Mouse (Mus musculus) hindbrain, embryonic 12.5 days (tissue): ENCODE data around the gene Rpl36-ps4. TPM values are rescaled to one million over a fixed set of nuclear protein-coding genes. Genes with fewer than 3 reads are reported as not detected.
"Not testable (repeated sequence)": the region's sequence is repeated elsewhere in the genome, so short reads cannot be mapped to it uniquely, and the experiment has no call there.

Experiments
- ATAC-seq: fragments of 200-750 bp; cut with Nextera tagmentation; 2 replicates; pipeline ENCODE4 v1.8.0; 2017; ENCODE audit warnings: moderate TSS enrichment; ENCODE audit not compliant: low FRiP score
- H3K27ac ChIP-seq: fragments of 300-500 bp; sonication (generic); 2 replicates; pipeline ENCODE4 v1.5.1; 2016; ENCODE audit warnings: mild to moderate bottlenecking
- H3K27me3 ChIP-seq: fragments of 300-500 bp; sonication (generic); 2 replicates; pipeline ENCODE4 v1.6.1; 2016; ENCODE audit warnings: mild to moderate bottlenecking
- H3K36me3 ChIP-seq: fragments of 300-500 bp; sonication (generic); 2 replicates; pipeline ENCODE4 v1.6.1; 2016; ENCODE audit warnings: mild to moderate bottlenecking
- H3K4me1 ChIP-seq: fragments of 300-500 bp; sonication (generic); 2 replicates; pipeline ENCODE4 v1.6.1; 2016
- H3K4me2 ChIP-seq: fragments of 300-500 bp; sonication (generic); replicated peaks from 2 replicates; pipeline ENCODE4 v1.6.1; 2016; ENCODE audit warnings: mild to moderate bottlenecking
- H3K4me3 ChIP-seq: fragments of 300-500 bp; sonication (generic); 2 replicates; pipeline ENCODE4 v1.5.1; 2016; ENCODE audit warnings: mild to moderate bottlenecking
- H3K9ac ChIP-seq: fragments of 300-500 bp; sonication (generic); 2 replicates; pipeline ENCODE4 v1.6.1; 2016; ENCODE audit warnings: mild to moderate bottlenecking, moderate library complexity
- H3K9me3 ChIP-seq: fragments of 300-500 bp; sonication (generic); replicated peaks from 2 replicates; pipeline ENCODE4 v1.6.1; 2016; ENCODE audit warnings: mild to moderate bottlenecking
- WGBS: fragments of 180-500 bp; shearing (Covaris S2); methylation state at CpG from one replicate; pipeline ENCODE4 v1.1.7; 2016; 5-methylcytosine and 5-hydroxymethylcytosine counted together
- polyA plus RNA-seq: library from polyadenylated mRNA; unstranded; fragments of >200 nt; fragmentation: Nextera tagmentation; extraction: Ambion mirVana; gene quantifications from 2 replicates; pipeline ENCODE4 v1.2.1, GENCODE M21; 2016

The Rpl36-ps4 gene
- polyA plus RNA-seq, 1 experiment from 2014 or later = not detected

- no peak for ATAC-seq
- no peak overlapping the region for H3K4me3 ChIP-seq
Measured at GRCm38 (mm10) chr17:87897175-87897574, 23.6 kb upstream of the Rpl36-ps4 start.

DNA sequence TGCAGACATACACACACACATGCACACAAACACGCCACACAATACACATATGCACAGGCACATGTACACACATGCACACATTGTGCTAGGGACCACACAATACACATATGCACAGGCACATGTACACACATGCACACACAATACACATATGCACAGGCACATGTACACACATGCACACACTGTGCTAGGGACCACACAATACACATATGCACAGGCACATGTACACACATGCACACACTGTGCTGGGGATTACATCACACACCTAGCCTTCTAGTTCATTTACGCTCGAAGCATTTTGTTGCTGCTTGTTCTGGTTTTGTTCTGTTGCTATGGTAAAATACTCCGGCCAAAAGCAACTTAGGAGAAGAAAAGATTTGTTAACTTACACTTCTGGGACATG, 20.1 kb upstream of the Rpl36-ps4 start:
- Histone ChIP-seq H3K27me3 (no peaks in the 10 kb centered on the region), H3K4me1 (peaks cover 8% of the 10 kb centered on the region; the same call in 1 of the 2 replicates), H3K4me2 (no peak overlapping the region), H3K9ac (no peak overlapping the region), H3K9me3 (no peaks in the 10 kb centered on the region), H3K27ac (no peak overlapping the region), H3K4me3 (no peak overlapping the region), H3K36me3 (no peaks in the 10 kb centered on the region)
- 73% methylated on average over 4 of the region's 4 CpGs for WGBS
- ATAC-seq = no peak

More at GRCm38 (mm10) chr17:87897175-87897574, 23.6 kb upstream of the Rpl36-ps4 start:
- H3K36me3 ChIP-seq = no peaks in the 10 kb centered on the region
- no peak overlapping the region for H3K4me2 ChIP-seq
- peaks cover 2% of the 10 kb centered on the region; the same call in 1 of the 2 replicates for H3K4me1 ChIP-seq
- H3K27ac ChIP-seq = no peak overlapping the region
- no peaks in the 10 kb centered on the region for H3K27me3 ChIP-seq
- H3K9me3 ChIP-seq = no peaks in the 10 kb centered on the region
- WGBS = 60% methylated on average over 6 of the region's 6 CpGs
- no peak overlapping the region for H3K9ac ChIP-seq

DNA sequence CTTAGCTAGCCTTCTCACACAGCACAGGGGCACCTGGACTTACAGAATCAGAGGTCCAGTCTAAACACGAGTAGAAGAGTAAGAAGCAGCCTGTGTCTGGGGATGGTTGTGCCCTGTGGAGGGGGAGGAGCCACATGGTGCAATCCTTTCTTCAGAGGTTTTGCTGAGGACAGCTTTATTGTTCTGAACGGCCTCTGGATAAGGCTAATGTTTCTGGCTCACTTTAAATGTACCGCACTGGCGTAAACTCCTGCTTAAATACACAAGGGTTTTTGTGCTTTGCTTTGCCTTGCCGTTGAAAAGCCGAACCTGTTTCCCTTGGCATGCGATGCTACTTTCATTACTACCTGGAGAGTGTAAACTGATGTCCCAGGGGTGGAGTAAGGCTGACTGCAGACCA, 19.6 kb upstream of the Rpl36-ps4 start:
- H3K4me1 ChIP-seq = peaks cover 8% of the 10 kb centered on the region; the same call in 1 of the 2 replicates
- no peak overlapping the region for H3K4me3 ChIP-seq

DNA sequence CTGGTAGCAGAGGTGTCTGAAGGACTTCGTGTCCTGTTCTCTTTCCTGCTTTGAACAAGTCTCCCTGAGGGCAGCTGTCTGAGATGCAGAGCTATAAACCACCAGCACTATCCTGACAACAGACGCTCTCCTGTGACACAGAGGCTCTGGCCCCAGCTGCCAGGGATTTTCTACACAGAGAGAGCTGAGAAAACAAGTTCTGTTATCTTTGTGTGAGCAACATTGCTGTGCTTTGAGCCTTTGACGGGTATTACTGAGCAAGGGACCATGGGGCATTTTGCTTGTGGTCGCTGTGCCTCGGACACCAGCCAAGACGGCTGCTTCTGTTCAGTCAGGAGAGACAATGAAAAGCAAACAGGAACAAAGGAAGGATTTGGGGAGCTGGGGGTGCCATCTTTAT, 17.6 kb upstream of the Rpl36-ps4 start:
- WGBS = 25% methylated on average over 6 of the region's 6 CpGs
- H3K4me2 ChIP-seq = no peak overlapping the region
- no peak overlapping the region for H3K4me3 ChIP-seq
- 0 out of 2 replicates have a peak, but pooled peaks cover 7% of the 10 kb centered on the region for H3K4me1 ChIP-seq
- H3K27me3 ChIP-seq = no peaks in the 10 kb centered on the region
- no peak overlapping the region for H3K9ac ChIP-seq
- no peak overlapping the region for H3K27ac ChIP-seq
- no peaks in the 10 kb centered on the region for H3K36me3 ChIP-seq
- ATAC-seq = no peak
- H3K9me3 ChIP-seq = no peaks in the 10 kb centered on the region

More for the DNA sequence above, 19.6 kb upstream of the Rpl36-ps4 start:
- H3K27me3 ChIP-seq = no peaks in the 10 kb centered on the region
- no peak overlapping the region for H3K9ac ChIP-seq
- ATAC-seq = no peak
- no peak overlapping the region for H3K4me2 ChIP-seq
- H3K27ac ChIP-seq = no peak overlapping the region
- no peaks in the 10 kb centered on the region for H3K9me3 ChIP-seq
- WGBS = 50% methylated on average over 7 of the region's 7 CpGs
- H3K36me3 ChIP-seq = no peaks in the 10 kb centered on the region

- H3K4me3 ChIP-seq = no peak overlapping the region
- no peak overlapping the region for H3K27ac ChIP-seq
- 0 out of 2 replicates have a peak, but pooled peaks cover 7% of the 10 kb centered on the region for H3K4me1 ChIP-seq
- H3K4me2 ChIP-seq = no peak overlapping the region
- 92% methylated on average over 8 of the region's 8 CpGs for WGBS
- H3K36me3 ChIP-seq = no peaks in the 10 kb centered on the region
- H3K27me3 ChIP-seq = no peaks in the 10 kb centered on the region
- no peak overlapping the region for H3K9ac ChIP-seq
- no peak for ATAC-seq
- no peaks in the 10 kb centered on the region for H3K9me3 ChIP-seq
Measured at GRCm38 (mm10) chr17:87903725-87904124, 17.1 kb upstream of the Rpl36-ps4 start.

- no peaks in the 10 kb centered on the region for H3K4me1 ChIP-seq
- H3K9ac ChIP-seq = no peak overlapping the region
- no peak overlapping the region for H3K27ac ChIP-seq
- ATAC-seq = no peak
- H3K9me3 ChIP-seq = peaks cover 11% of the 10 kb centered on the region; the same call in 1 of the 2 replicates
- WGBS = 87% methylated on average over 3 of the region's 3 CpGs
- no peak overlapping the region for H3K4me3 ChIP-seq
- H3K36me3 ChIP-seq = no peaks in the 10 kb centered on the region
- no peaks in the 10 kb centered on the region for H3K27me3 ChIP-seq
- H3K4me2 ChIP-seq = no peak overlapping the region
Measured at GRCm38 (mm10) chr17:87915386-87915785, 5.4 kb upstream of the Rpl36-ps4 start.

DNA sequence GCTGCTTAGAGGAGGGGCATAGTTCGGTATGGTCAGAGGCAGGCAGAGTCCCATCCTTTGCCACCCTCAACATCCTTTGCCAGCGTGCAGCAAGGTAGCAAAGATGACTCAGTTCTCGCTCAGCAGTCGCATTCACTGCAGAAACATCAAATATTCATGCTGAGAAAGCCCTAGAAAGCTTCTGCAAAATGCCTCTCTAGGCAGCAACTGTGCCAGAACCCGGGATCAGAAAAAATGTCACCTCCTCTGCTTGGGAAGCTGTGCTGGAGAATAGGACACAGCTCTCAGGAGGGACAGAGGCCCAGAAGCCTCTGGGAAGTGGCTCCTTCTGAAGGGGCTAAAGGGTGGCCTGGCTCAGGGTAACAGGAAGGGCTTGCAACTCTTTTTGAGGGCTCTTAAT, 2.7 kb upstream of the Rpl36-ps4 start:
- Histone ChIP-seq H3K4me2 (no peak overlapping the region), H3K27ac (no peak overlapping the region), H3K4me3 (no peak overlapping the region), H3K9ac (no peak overlapping the region), H3K9me3 (no peaks in the 10 kb centered on the region), H3K27me3 (no peaks in the 10 kb centered on the region), H3K4me1 (no peaks in the 10 kb centered on the region), H3K36me3 (no peaks in the 10 kb centered on the region)
- WGBS = 84% methylated on average over 5 of the region's 5 CpGs
- no peak for ATAC-seq

- Histone ChIP-seq H3K27ac (no peak overlapping the region), H3K27me3 (no peaks in the 10 kb centered on the region), H3K9ac (no peak overlapping the region), H3K36me3 (no peaks in the 10 kb centered on the region), H3K4me2 (no peak overlapping the region), H3K4me1 (no peaks in the 10 kb centered on the region), H3K4me3 (no peak overlapping the region), H3K9me3 (no peaks in the 10 kb centered on the region)
- 84% methylated on average over 10 of the region's 10 CpGs for WGBS
- no peak for ATAC-seq
Measured at GRCm38 (mm10) chr17:87934326-87934725, 13.5 kb downstream of the Rpl36-ps4 start.

- Histone ChIP-seq H3K27me3 (no peaks in the 10 kb centered on the region), H3K4me2 (no peak overlapping the region), H3K9ac (no peak overlapping the region), H3K36me3 (no peaks in the 10 kb centered on the region), H3K4me3 (no peak overlapping the region), H3K27ac (no peak overlapping the region), H3K9me3 (no peaks in the 10 kb centered on the region), H3K4me1 (no peaks in the 10 kb centered on the region)
- ATAC-seq = no peak
- WGBS = 84% methylated on average over 8 of the region's 8 CpGs
Measured at GRCm38 (mm10) chr17:87934736-87935135, 14.0 kb downstream of the Rpl36-ps4 start.

DNA sequence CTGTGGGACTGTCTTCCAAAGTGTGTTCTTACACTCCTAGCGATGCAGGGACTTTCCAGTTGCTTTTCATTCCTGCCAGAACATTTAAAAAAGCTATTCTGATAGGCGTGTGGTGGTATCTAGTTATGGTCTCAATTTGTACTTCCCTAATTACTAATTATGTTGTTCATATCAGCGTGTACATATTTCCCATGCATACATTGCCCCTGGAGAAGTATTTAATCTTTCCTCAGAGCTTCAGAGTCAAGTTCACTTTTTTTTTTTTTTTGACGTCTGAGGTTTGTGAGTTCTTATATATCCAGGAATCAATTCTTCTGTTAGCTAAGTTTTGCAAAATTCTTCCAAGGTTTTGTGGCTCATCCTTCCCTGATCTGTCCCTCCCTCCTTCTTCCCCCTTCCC, 15.4 kb downstream of the Rpl36-ps4 start:
- H3K9me3 ChIP-seq = no peaks in the 10 kb centered on the region
- H3K9ac ChIP-seq = no peak overlapping the region
- H3K4me1 ChIP-seq = no peaks in the 10 kb centered on the region
- no peak overlapping the region for H3K27ac ChIP-seq
- no peak for ATAC-seq
- H3K36me3 ChIP-seq = no peaks in the 10 kb centered on the region
- H3K4me2 ChIP-seq = no peak overlapping the region
- no peak overlapping the region for H3K4me3 ChIP-seq
- no peaks in the 10 kb centered on the region for H3K27me3 ChIP-seq
- 92% methylated on average over 4 of the region's 4 CpGs for WGBS

DNA sequence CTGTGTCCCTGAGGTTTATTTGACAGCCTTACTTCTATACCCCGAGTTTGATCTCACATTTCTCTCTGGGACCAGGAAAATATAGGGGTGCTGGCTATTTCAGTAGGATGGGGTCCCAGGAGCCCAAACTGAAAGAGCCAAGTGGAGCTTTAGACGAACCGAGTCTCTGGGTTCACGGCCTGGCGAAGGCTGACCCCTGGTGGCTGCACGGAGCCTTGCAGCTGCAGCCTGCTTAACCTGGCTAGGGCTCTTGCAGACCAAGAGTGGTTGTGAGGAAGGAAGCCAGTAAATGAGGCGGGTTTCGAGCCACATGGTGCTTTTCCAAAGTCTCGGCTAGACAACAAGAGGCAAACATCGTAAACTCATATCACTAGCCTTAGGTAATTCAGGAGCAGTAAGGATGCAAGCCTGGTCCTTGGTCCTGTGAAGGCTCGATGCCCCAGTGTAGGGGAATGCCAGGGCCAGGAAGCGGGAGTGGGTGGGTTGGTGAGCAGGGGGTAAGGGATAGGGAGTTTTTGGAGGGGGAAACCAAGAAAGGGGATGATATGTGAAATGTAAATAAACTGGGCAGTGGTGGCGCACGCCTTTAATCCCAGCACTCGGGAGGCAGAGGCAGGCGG, 28.3 kb downstream of the Rpl36-ps4 start:
- 46% methylated on average over 16 of the region's 16 CpGs for WGBS
- Histone ChIP-seq H3K4me3 (no peak overlapping the region), H3K9me3 (no peaks in the 10 kb centered on the region), H3K9ac (no peak overlapping the region), H3K36me3 (no peaks in the 10 kb centered on the region), H3K4me1 (no peaks in the 10 kb centered on the region), H3K4me2 (no peak overlapping the region), H3K27me3 (no peaks in the 10 kb centered on the region), H3K27ac (no peak overlapping the region)
- ATAC-seq = no peak

DNA sequence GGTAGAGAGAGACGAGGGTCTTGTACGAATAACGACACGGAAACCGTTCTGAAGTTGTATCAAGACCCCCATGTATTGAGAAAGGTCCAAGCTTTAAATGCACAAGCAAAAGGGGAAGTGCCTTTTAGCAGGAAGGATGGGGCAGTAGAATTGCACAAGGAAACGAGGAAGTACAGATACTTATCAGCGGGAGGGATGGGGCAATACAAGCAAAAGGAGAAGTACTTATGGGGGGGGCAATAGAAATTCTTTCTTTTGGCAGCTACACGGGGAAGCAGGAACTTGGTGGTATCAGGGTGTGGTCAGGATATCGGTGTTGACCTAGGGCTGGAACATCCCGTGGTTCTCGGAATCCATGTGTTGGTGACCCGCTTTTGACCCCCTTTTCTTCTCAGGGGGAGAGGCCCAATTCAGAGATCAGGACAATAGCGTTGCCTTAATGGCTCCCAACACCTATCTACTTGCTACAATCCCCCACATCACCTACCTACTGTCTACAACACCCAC, 33.9 kb downstream of the Rpl36-ps4 start:
- H3K36me3 ChIP-seq, ATAC-seq, H3K4me2 ChIP-seq, H3K9ac ChIP-seq, H3K9me3 ChIP-seq, H3K27me3 ChIP-seq, H3K27ac ChIP-seq, H3K4me3 ChIP-seq, H3K4me1 ChIP-seq: not testable (repeated sequence)
- WGBS = 89% methylated on average over 13 of the region's 13 CpGs
